24 mouse cellular contexts compared by ENCODE assay signal in genomic region chr12:91134740-91135517, GRCm38 (mm10).
DNase-seq lines count a peak whose midpoint lies in the region; ATAC-seq and TF ChIP-seq lines count a peak whose summit lies in the region.
"Had no signal": no experiment of that assay in that cellular context is flagged by ENCODE, and none has a peak within 500 bp of the region (broad histone marks: within the 10 kb centered on the region; RNA-seq: fewer than 3 reads in every experiment).

No protein-coding gene starts in this region.

- peaks cover 6% of the 10 kb centered on the region; the same call in 1 of the 2 replicates for H3K4me1 ChIP-seq in forebrain, embryonic 13.5 days
- no peaks in the 10 kb centered on the region for H3K4me1 ChIP-seq in forebrain, embryonic 12.5 days
- no peaks in the 10 kb centered on the region for H3K4me1 ChIP-seq in hindbrain, embryonic 11.5 days (replicated peaks; ENCODE audit: control insufficient read depth, insufficient read depth, low read length)
- no peaks in the 10 kb centered on the region for H3K4me1 ChIP-seq in hindbrain, embryonic 10.5 days (replicated peaks)
- no peaks in the 10 kb centered on the region for H3K4me1 ChIP-seq in lung, embryonic 14.5 days (ENCODE audit: insufficient read depth)
- no peaks in the 10 kb centered on the region for H3K4me1 ChIP-seq in lung, adult 2 months (ENCODE audit: control insufficient read depth, insufficient read depth, low read length)
- H3K4me1 ChIP-seq in liver, embryonic 12.5 days = no peaks in the 10 kb centered on the region
- H3K4me1 ChIP-seq: embryonic facial prominence, embryonic 12.5 days; embryonic facial prominence, embryonic 15.5 days; intestine, embryonic 15.5 days had no signal

- 71% methylated on average over 8 of the region's 8 CpGs for WGBS in forebrain, embryonic 13.5 days
- WGBS in forebrain, embryonic 12.5 days = 79% methylated on average over 8 of the region's 8 CpGs
- 83% methylated on average over 8 of the region's 8 CpGs for WGBS in hindbrain, embryonic 11.5 days
- 87% methylated on average over 8 of the region's 8 CpGs for WGBS in hindbrain, embryonic 10.5 days
- WGBS in lung, embryonic 14.5 days = 80% methylated on average over 8 of the region's 8 CpGs
- 83% methylated on average over 8 of the region's 8 CpGs for WGBS in lung, adult 2 months
- 78% methylated on average over 8 of the region's 8 CpGs for WGBS in liver, embryonic 12.5 days (ENCODE audit: insufficient replicate concordance)

- no peak overlapping the region for H3K9ac ChIP-seq in forebrain, embryonic 13.5 days
- no peak overlapping the region for H3K9ac ChIP-seq in forebrain, embryonic 12.5 days
- H3K9ac ChIP-seq in hindbrain, embryonic 11.5 days (ENCODE audit: low read depth, low read length) = no peak overlapping the region
- H3K9ac ChIP-seq in lung, embryonic 14.5 days = no peak overlapping the region
- H3K9ac ChIP-seq in liver, embryonic 12.5 days = no peak overlapping the region
- H3K9ac ChIP-seq: embryonic facial prominence, embryonic 12.5 days; embryonic facial prominence, embryonic 15.5 days; forebrain, embryonic 15.5 days; hindbrain, embryonic 14.5 days; intestine, embryonic 15.5 days had no signal

- intact Hi-C loops in left cerebral cortex, postnatal 25 days (cut with DNase I) = no loop called here

- no peaks in the 10 kb centered on the region for H3K27me3 ChIP-seq in forebrain, embryonic 13.5 days
- H3K27me3 ChIP-seq in forebrain, embryonic 12.5 days = no peaks in the 10 kb centered on the region
- H3K27me3 ChIP-seq in hindbrain, embryonic 11.5 days (ENCODE audit: control insufficient read depth, insufficient read depth, low read length) = no peaks in the 10 kb centered on the region
- H3K27me3 ChIP-seq in hindbrain, embryonic 10.5 days (ENCODE audit: insufficient read depth, poor library complexity, severe bottlenecking) = no peaks in the 10 kb centered on the region
- H3K27me3 ChIP-seq in lung, embryonic 14.5 days (ENCODE audit: insufficient read depth, low read length) = no peaks in the 10 kb centered on the region
- no peaks in the 10 kb centered on the region for H3K27me3 ChIP-seq in liver, embryonic 12.5 days (replicated peaks)
- H3K27me3 ChIP-seq: embryonic facial prominence, embryonic 12.5 days; embryonic facial prominence, embryonic 15.5 days; forebrain, embryonic 15.5 days; intestine, embryonic 15.5 days; Patski had no signal

- no peaks in the 10 kb centered on the region for H3K9me3 ChIP-seq in forebrain, embryonic 13.5 days (replicated peaks)
- no peaks in the 10 kb centered on the region for H3K9me3 ChIP-seq in forebrain, embryonic 12.5 days
- no peaks in the 10 kb centered on the region for H3K9me3 ChIP-seq in hindbrain, embryonic 11.5 days (ENCODE audit: control insufficient read depth, low read length)
- no peaks in the 10 kb centered on the region for H3K9me3 ChIP-seq in hindbrain, embryonic 10.5 days
- no peaks in the 10 kb centered on the region for H3K9me3 ChIP-seq in lung, embryonic 14.5 days (ENCODE audit: low read depth, low read length)
- no peaks in the 10 kb centered on the region for H3K9me3 ChIP-seq in liver, embryonic 12.5 days (replicated peaks)
- H3K9me3 ChIP-seq: embryonic facial prominence, embryonic 12.5 days; embryonic facial prominence, embryonic 15.5 days; forebrain, embryonic 15.5 days; intestine, embryonic 15.5 days had no signal

- H3K27ac ChIP-seq in forebrain, embryonic 13.5 days = no peak overlapping the region
- no peak overlapping the region for H3K27ac ChIP-seq in forebrain, embryonic 12.5 days
- H3K27ac ChIP-seq in hindbrain, embryonic 11.5 days (ENCODE audit: low read depth, low read length) = no peak overlapping the region
- no peak overlapping the region for H3K27ac ChIP-seq in hindbrain, embryonic 10.5 days
- no peak overlapping the region for H3K27ac ChIP-seq in lung, embryonic 14.5 days (ENCODE audit: low read depth)
- no peak overlapping the region for H3K27ac ChIP-seq in liver, embryonic 12.5 days
- H3K27ac ChIP-seq: embryonic facial prominence, embryonic 12.5 days; embryonic facial prominence, embryonic 15.5 days; forebrain, embryonic 15.5 days; gastrocnemius, adult 2 months; hindbrain, embryonic 14.5 days; intestine, embryonic 15.5 days had no signal

- no peak for TF ChIP-seq CTCF in lung, embryonic 14.5 days (IDR thresholded peaks at IDR 0.05; ENCODE audit: low read depth)
- no peak for TF ChIP-seq CTCF in lung, adult 2 months (IDR thresholded peaks at IDR 0.05; ENCODE audit: insufficient read depth, low read length)

- no peak overlapping the region for H3K4me2 ChIP-seq in forebrain, embryonic 13.5 days
- no peak overlapping the region for H3K4me2 ChIP-seq in forebrain, embryonic 12.5 days
- H3K4me2 ChIP-seq in hindbrain, embryonic 11.5 days (replicated peaks; ENCODE audit: low read depth, low read length) = no peak overlapping the region
- H3K4me2 ChIP-seq in lung, embryonic 14.5 days = no peak overlapping the region
- no peak overlapping the region for H3K4me2 ChIP-seq in liver, embryonic 12.5 days
- H3K4me2 ChIP-seq: embryonic facial prominence, embryonic 12.5 days; embryonic facial prominence, embryonic 15.5 days; forebrain, embryonic 15.5 days; heart, embryonic 11.5 days; hindbrain, embryonic 14.5 days; intestine, embryonic 15.5 days had no signal

- TF ChIP-seq POLR2A in lung, adult 2 months (IDR thresholded peaks at IDR 0.05; ENCODE audit: borderline replicate concordance, extremely low read depth, low read depth, low read length) = no peak

- no peaks in the 10 kb centered on the region for H3K36me3 ChIP-seq in forebrain, embryonic 13.5 days (ENCODE audit: poor library complexity, severe bottlenecking)
- H3K36me3 ChIP-seq in forebrain, embryonic 12.5 days (replicated peaks) = no peaks in the 10 kb centered on the region
- no peaks in the 10 kb centered on the region for H3K36me3 ChIP-seq in hindbrain, embryonic 11.5 days (ENCODE audit: control insufficient read depth, insufficient read depth, low read length)
- no peaks in the 10 kb centered on the region for H3K36me3 ChIP-seq in hindbrain, embryonic 10.5 days
- no peaks in the 10 kb centered on the region for H3K36me3 ChIP-seq in lung, embryonic 14.5 days (ENCODE audit: insufficient read depth)
- H3K36me3 ChIP-seq in liver, embryonic 12.5 days = no peaks in the 10 kb centered on the region
- H3K36me3 ChIP-seq: embryonic facial prominence, embryonic 12.5 days; embryonic facial prominence, embryonic 15.5 days; forebrain, embryonic 15.5 days; intestine, embryonic 15.5 days had no signal

- DNase-seq in hindbrain, embryonic 11.5 days (ENCODE audit: low spot score) = no peak
- no peak for DNase-seq in hindbrain, embryonic 10.5 days (ENCODE audit: low spot score)
- peak; percentile 22 for DNase-seq in lung, embryonic 14.5 days
- DNase-seq in lung, adult 2 months = no peak
- DNase-seq in left cerebral cortex, postnatal 25 days (ENCODE audit: low spot score in 2 of 2) = no peak
- DNase-seq: adrenal gland, postnatal 10 days; adrenal gland, postnatal 36 days; cerebellum, adult 11 months; cerebellum, adult 2 months; cerebellum, adult 9-11 months; cerebellum, postnatal 25 days; gastrocnemius, adult 2 months; gastrocnemius, postnatal 14 days; heart, adult 11 months had no signal

- ATAC-seq in forebrain, embryonic 13.5 days = peak; percentile 30; the same call in 1 of the 2 replicates
- ATAC-seq in forebrain, embryonic 12.5 days (ENCODE audit: low FRiP score) = no peak
- ATAC-seq in hindbrain, embryonic 11.5 days (ENCODE audit: low FRiP score) = peak; percentile 64
- no peak for ATAC-seq in lung, embryonic 14.5 days (ENCODE audit: insufficient read depth)
- no peak for ATAC-seq in liver, embryonic 12.5 days
- ATAC-seq: forebrain, embryonic 15.5 days; intestine, embryonic 15.5 days; Patski had no signal

- H3K4me3 ChIP-seq in forebrain, embryonic 13.5 days = no peak overlapping the region
- no peak overlapping the region for H3K4me3 ChIP-seq in forebrain, embryonic 12.5 days (replicated peaks)
- H3K4me3 ChIP-seq in hindbrain, embryonic 11.5 days (ENCODE audit: low read depth, low read length) = no peak overlapping the region
- no peak overlapping the region for H3K4me3 ChIP-seq in hindbrain, embryonic 10.5 days
- H3K4me3 ChIP-seq in lung, embryonic 14.5 days (ENCODE audit: low read depth, low read length) = no peak overlapping the region
- H3K4me3 ChIP-seq in lung, adult 2 months (replicated peaks; ENCODE audit: extremely low read depth, low read depth, low read length) = no peak overlapping the region
- no peak overlapping the region for H3K4me3 ChIP-seq in liver, embryonic 12.5 days
- H3K4me3 ChIP-seq: embryonic facial prominence, embryonic 12.5 days; embryonic facial prominence, embryonic 15.5 days; forebrain, embryonic 15.5 days; gastrocnemius, adult 2 months; intestine, embryonic 15.5 days had no signal

Comparison
In these comparisons a context has a peak if more than half of its experiments do, and no peak if none do; other contexts are left out.
1. ATAC-seq: peak in forebrain, embryonic 13.5 days (single experiment) and hindbrain, embryonic 11.5 days (single experiment); none in forebrain, embryonic 12.5 days (single experiment), lung, embryonic 14.5 days (single experiment) and liver, embryonic 12.5 days (single experiment).